Mouse (Mus musculus) stomach, embryonic 14.5 days (tissue): Measurements from ENCODE around the gene L3mbtl4. TPM values are rescaled to one million over a fixed set of nuclear protein-coding genes. Genes with fewer than 3 reads are reported as not detected.

ENCODE experiments used
- ATAC-seq: fragments of 200-750 bp; cut with Nextera tagmentation; 2 replicates; pipeline ENCODE4 v1.8.0; 2017; ENCODE audit warnings: low read depth, moderate TSS enrichment; ENCODE audit not compliant: insufficient number of reproducible peaks, insufficient read depth, low FRiP score
- H3K27ac ChIP-seq: fragments of 300-500 bp; sonication (generic); 2 replicates; pipeline ENCODE4 v1.5.1; 2014; ENCODE audit warnings: mild to moderate bottlenecking, low read length, moderate library complexity, mixed read lengths
- H3K27me3 ChIP-seq: fragments of 300-500 bp; sonication (generic); 2 replicates; pipeline ENCODE4 v1.6.1; 2014; ENCODE audit warnings: low read length, control low read depth, mixed read lengths; ENCODE audit not compliant: control insufficient read depth, insufficient read depth
- H3K36me3 ChIP-seq: fragments of 300-500 bp; sonication (generic); 2 replicates; pipeline ENCODE4 v1.6.1; 2014; ENCODE audit warnings: mild to moderate bottlenecking, control low read depth, low read length, moderate library complexity, mixed read lengths; ENCODE audit not compliant: control insufficient read depth, insufficient read depth
- H3K4me1 ChIP-seq: fragments of 300-500 bp; sonication (generic); 2 replicates; pipeline ENCODE4 v1.6.1; 2014; ENCODE audit warnings: low read length, control low read depth, mixed read lengths; ENCODE audit not compliant: control insufficient read depth, insufficient read depth
- H3K4me2 ChIP-seq: fragments of 300-500 bp; sonication (generic); replicated peaks from 2 replicates; pipeline ENCODE4 v1.6.1; 2014; ENCODE audit warnings: low read depth, low read length, control low read depth
- H3K4me3 ChIP-seq: fragments of 300-500 bp; sonication (generic); 2 replicates; pipeline ENCODE4 v1.5.1; 2014; ENCODE audit warnings: low read depth, low read length, control low read depth
- H3K9ac ChIP-seq: fragments of 300-500 bp; sonication (generic); replicated peaks from 2 replicates; pipeline ENCODE4 v1.6.1; 2014; ENCODE audit warnings: low read depth, mild to moderate bottlenecking, control low read depth, low read length, moderate library complexity, mixed read lengths
- H3K9me3 ChIP-seq: fragments of 300-500 bp; sonication (generic); 2 replicates; pipeline ENCODE4 v1.6.1; 2016; ENCODE audit warnings: low read depth, low read length, control low read depth; ENCODE audit not compliant: control insufficient read depth
- WGBS: fragments of 180-500 bp; shearing (Covaris S2); extraction: QIAGEN DNeasy Blood & Tissue Kit; methylation state at CpG from one replicate; pipeline ENCODE4 v1.1.7; 2014; 5-methylcytosine and 5-hydroxymethylcytosine counted together
- polyA plus RNA-seq: library from polyadenylated mRNA; unstranded; fragments of >200 nt; fragmentation: Nextera tagmentation; extraction: Ambion mirVana; gene quantifications from 2 replicates; pipeline ENCODE4 v1.2.1, GENCODE M21; 2014

The L3mbtl4 gene
- polyA plus RNA-seq, 1 experiment from 2014 or later = not detected

DNA sequence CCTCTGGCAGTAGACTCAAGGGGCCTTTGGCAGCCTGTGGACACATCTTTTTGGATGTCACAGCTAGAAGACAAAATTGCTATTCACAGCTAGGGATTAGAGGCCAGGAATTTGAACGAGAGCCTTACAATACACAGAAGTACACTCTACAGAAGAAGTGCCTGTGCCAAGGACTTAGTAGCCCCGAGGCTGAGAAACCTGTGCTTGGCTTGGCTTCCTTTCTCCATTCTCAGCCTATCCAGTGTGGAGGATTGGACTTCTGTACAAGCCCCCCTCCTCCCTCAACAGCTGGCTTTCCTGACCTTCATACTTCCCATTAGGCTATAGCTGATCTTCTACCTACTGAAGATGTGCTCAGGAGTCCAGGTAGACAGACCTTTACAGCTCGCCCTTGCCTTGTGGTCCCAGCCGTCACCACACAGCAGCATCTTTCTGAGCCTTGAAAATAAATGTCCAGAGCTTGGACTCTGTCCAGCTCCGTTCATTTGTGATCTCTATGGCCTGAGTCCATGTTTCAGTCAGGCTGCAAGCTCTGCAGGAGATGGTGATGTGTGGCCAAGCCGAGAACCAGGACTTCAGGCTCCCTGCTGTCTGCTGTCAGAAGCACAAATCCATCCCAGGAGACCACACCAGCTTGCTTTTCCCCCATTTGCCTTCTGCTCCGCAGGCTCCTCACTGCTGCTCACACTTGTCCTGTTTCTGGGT, 497.6 kb downstream of the L3mbtl4 start:
- no peaks in the 10 kb centered on the region for H3K27me3 ChIP-seq
- 55% methylated on average over 7 of the region's 7 CpGs for WGBS

GRCm38 (mm10) chr17:68793741-68794140, 520.1 kb downstream of the L3mbtl4 start:
- no peak overlapping the region for H3K4me3 ChIP-seq
- H3K4me2 ChIP-seq = no peak overlapping the region
- no peak for ATAC-seq
- no peaks in the 10 kb centered on the region for H3K36me3 ChIP-seq
- no peaks in the 10 kb centered on the region for H3K27me3 ChIP-seq
- H3K27ac ChIP-seq = no peak overlapping the region
- no peaks in the 10 kb centered on the region for H3K4me1 ChIP-seq
- H3K9me3 ChIP-seq = no peaks in the 10 kb centered on the region
- 88% methylated on average over 4 of the region's 4 CpGs for WGBS
- no peak overlapping the region for H3K9ac ChIP-seq

More for the DNA sequence above, 497.6 kb downstream of the L3mbtl4 start:
- no peak overlapping the region for H3K4me3 ChIP-seq
- H3K4me2 ChIP-seq = no peak overlapping the region
- no peak for ATAC-seq
- H3K9me3 ChIP-seq = no peaks in the 10 kb centered on the region
- H3K4me1 ChIP-seq = no peaks in the 10 kb centered on the region
- H3K27ac ChIP-seq = no peak overlapping the region
- H3K36me3 ChIP-seq = no peaks in the 10 kb centered on the region
- no peak overlapping the region for H3K9ac ChIP-seq

GRCm38 (mm10) chr17:68826323-68826722, 552.7 kb downstream of the L3mbtl4 start, which contains the start of gene Tmem200c:
Gene Tmem200c, plus strand, starts transcription at chr17:68826623.
- Histone ChIP-seq H3K9me3 (no peaks in the 10 kb centered on the region), H3K27me3 (no peaks in the 10 kb centered on the region), H3K4me2 (no peak within 1 kb of the TSS), H3K4me1 (no peaks in the 10 kb centered on the region), H3K9ac (no peak within 1 kb of the TSS), H3K27ac (no peak within 1 kb of the TSS), H3K4me3 (no peak within 1 kb of the TSS), H3K36me3 (no peaks in the 10 kb centered on the region)
- ATAC-seq = no peak
- WGBS = 77% methylated on average over 6 of the region's 6 CpGs
